Mouse (Mus musculus): ENCODE data around the gene Zkscan7.
"Not testable (repeated sequence)": the region's sequence is repeated elsewhere in the genome, so short reads cannot be mapped to it uniquely, and the experiment has no call there.

Zkscan7 gene

DNA sequence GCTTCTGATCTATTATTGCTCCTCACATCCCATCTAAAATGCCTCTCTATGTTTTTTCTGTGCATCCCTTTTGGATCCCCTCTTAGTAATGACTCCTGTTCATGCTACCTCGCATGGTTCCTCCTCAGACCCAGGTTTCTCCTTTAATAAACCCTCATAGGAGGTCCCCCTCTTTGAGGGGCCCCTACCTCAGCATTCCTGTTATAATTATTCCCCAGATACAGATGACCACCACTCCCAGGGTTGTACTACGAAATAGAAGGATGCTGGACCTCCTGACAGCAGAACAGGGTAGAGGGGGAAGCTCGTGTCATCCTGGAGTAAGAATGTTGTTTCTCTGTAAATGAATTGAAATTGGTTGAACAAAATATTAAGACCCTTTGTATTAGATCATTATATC is at the start of gene Zkscan7:
Zkscan7 (plus strand) TSS at position 301 of the 400 bp plus-strand sequence.
- DNase-seq (ENCODE audit: low read depth, low spot score): no peak

DNA sequence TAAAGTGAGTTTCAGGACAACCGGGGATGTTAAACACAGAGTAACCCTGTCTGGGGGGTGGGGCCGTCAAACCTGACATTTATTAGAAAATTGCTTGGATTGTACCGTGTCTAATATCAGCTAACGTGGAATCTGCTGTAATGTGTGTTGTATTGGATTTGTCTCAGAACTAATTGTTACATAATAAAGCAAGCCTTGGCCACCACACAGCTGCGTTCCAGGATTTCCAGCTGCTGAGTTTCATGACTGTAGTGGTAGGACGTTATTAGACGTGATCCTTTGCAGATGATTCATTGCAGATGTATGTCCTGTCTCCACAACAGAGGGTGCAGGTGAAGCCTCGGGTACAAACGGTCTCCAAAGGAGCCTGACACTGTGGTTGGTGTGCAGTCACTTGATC is 49.4 kb upstream of the Zkscan7 start:
- DNase-seq (ENCODE audit: low read depth, low spot score): no peak

DNA sequence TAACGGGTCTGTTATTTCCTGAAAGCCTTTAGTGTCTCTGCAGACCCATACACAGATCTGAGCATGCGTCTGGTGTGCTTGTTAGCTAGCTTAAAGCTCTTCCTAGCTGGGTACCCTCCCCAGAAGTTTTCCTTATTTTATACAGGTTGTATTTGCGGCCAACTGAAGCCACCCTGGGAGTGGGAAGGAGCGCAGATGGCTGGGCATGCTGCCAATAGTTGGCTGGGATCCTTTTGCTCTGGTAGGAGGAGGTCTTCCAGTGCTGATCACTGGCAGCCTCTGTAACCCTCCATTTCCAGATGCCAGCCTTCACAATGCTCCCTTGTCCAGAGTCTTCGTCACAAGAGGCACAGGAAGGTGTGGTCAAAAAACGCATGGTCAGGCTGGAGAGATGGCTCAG is 48.7 kb upstream of the Zkscan7 start:
- no peak for DNase-seq (ENCODE audit: low read depth, low spot score)

DNA sequence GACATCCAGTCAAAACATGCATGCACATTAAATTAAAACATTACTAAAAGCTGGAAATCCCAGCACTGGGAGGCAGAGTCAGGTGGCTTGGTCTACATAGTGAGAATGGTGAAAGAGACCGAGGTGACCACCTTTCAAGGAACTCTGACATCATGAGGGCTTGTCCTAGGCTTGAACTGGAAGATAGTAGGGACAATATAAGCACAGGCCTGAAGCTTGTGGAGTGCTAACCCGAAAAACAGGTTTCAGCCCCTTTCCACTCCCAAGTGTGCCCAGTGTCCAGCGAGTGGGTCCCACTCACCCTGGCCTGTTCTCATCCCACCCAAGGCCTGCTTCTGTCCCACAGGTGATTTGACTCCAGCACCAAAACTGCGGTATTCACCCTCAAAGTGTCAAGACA is 48.3 kb upstream of the Zkscan7 start:
- DNase-seq (ENCODE audit: low read depth, low spot score): no peak

DNA sequence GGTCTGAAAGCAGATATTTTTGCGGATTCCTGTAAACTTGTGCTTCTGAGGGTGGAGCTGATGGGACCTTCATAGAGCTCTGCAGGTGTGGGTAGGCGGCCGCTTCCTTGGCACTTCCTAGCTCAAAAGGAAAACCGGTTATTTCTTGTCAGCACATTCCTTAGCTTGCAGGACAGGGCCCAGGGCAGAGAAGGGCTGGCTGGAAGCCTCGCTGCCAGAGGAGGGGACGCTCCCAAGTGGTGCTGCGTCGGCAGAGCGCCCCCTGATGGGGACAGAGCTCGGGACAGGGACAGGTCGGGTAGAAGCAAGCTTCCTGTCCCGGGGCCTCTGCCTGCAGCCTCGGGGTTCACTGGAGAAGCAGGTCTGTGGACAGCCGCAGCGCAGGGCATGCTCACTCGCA is 47.8 kb upstream of the Zkscan7 start:
- peak; percentile 61 for DNase-seq (ENCODE audit: low read depth, low spot score)

DNA sequence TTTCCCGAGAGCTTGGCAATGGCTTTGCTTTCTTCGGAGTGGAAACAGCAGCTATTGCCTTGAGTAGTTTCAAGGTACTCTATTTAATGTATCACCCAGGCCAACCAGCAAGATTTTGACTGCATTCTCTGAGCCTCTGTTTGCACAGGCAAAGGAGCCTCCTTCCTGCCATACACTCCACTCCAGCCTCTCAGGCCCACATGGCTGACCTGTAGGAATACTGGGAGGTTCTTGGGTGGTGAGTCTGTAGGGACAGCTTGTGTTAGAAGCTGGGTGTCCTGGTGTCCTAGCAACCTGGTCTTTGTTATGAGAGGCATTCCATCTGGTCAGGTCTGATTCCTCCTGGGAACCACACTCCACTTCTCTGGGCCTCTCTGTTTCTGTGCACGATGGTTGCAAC is 41.7 kb upstream of the Zkscan7 start, which contains the start of gene Gm35549:
Gm35549 (minus strand) TSS at position 276 of the 400 bp plus-strand sequence.
- DNase-seq (ENCODE audit: low read depth, low spot score): no peak

DNA sequence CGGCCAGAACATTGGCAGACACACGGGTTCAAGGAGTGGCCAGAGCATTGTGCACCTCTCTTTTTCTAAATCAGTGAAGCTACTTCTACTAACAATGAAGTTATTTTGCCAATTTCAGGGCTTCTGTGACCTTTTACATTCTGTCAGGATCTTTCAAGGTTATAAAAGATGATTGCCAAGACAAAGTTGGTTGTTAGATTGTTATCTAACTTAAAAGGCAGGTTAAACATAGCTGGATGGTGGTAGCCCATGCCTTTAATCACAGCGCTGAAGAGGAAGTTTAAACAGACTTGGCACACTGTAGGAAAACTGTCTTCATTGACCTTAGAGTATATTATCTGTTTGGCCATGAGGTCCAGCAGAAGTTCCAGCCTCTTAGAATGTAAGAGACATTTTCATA is 39.9 kb upstream of the Zkscan7 start:
- DNase-seq (ENCODE audit: low read depth, low spot score): no peak

DNA sequence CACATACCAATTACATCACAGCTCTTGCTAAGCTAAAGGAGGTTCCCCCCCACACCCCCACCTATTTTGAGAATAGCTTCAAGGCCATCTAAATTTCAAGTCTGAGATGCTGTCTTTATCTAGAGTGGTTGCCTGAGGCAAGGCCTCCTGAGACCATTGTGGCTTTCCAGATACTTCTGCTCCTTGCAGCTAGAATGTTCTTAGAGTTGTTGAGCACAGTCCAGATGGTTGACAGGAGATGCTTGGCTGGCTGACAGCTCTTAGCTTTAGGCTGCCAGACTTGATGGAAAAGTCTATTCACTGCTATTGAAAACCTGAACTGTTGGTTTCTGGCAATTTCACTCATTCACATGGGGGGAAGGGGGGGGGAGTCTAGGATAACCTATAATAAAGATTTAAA is 39.3 kb upstream of the Zkscan7 start:
- DNase-seq (ENCODE audit: low read depth, low spot score): no peak

DNA sequence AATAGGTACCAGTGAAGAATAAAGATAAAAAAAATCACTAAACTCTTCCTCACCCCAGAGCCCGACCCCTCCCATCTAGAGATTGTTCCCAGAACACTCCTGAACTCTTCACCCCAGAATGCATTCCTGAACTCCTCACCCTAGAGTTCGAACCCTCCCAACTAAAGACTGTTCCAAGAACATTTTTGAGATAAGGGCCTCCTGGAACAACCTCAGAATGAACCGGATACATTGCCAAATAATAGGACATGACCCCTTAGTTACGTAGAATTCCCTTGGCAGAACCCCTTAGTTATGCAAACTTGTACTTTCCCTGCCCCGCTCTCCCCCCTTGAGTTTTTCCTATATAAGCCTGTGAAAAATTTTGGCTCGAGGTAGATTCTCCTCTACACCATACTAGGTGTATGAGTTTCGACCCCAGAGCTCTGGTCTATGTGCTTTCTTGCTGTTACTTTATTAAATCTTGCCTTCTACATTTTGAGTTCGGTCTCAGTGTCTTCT is 37.6 kb upstream of the Zkscan7 start:
- not testable (repeated sequence) for DNase-seq (ENCODE audit: low read depth, low spot score)

DNA sequence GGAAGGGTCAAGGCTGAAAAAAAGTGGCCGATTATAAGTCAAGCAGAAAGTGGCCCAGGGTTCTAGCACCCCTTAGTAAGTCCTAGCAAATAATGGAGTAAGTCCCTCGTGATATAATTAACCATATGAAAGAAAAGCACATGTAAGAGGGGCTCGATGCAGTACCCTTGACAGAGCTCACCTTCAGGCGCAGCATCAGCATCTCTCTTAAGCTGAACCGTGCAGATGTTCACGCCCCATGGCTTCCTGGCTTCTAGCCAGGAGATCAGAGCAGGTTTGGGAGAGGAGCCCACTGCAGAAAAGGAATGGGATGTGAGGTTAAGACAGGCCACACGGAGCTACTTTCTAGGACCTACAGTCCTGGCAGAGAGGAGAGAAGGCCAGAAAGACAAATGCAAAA is 31.0 kb upstream of the Zkscan7 start:
- no peak for DNase-seq (ENCODE audit: low read depth, low spot score)

DNA sequence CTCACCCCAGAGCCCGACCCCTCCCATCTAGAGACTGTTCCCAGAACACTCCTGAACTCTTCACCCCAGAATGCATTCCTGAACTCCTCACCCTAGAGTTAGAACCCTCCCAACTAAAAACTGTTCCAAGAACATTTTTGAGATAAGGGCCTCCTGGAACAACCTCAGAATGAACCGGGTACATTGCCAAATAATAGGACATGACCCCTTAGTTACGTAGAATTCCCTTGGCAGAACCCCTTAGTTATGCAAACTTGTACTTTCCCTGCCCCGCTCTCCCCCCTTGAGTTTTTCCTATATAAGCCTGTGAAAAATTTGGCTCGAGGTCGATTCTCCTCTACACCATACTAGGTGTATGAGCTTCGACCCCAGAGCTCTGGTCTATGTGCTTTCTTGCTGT is 30.3 kb upstream of the Zkscan7 start:
- DNase-seq (ENCODE audit: low read depth, low spot score): not testable (repeated sequence)

DNA sequence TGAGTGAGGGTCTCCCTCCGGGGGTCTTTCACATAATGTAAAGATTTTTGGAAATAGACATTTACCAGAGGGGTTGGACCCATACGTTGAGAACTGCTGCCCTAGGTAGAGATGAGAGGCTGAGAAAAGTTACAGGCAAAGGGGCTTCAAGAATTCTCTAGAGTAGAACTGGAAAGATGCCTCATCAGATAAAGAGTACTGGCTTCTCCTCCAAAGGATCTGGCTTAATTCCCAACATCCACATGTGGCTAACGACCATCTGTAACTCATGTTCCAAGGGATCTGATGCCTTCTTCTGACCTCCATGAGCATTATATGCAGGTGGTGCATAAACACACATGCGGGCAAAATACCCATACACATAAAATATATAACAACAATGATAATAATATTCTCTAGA is 29.9 kb upstream of the Zkscan7 start:
- no peak for DNase-seq (ENCODE audit: low read depth, low spot score)

DNA sequence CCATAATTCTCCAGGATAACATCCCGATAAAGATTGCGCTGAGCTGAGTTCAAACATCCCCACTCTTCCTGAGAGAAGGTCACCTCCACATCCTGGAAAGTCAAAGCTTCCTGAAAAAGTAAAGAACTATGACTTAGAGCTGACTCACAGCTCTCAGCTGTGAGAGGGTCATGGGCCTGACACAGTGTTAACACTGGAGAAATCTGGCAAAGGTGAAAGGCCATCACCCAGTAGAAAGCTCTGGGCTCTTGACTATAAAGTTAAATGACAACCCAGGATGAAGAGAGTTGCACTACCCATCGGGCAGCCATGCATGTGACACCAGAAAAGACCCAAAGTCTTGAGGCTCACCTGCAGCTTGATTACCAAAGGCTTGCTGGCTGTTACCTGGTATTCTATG is 28.8 kb upstream of the Zkscan7 start:
- DNase-seq (ENCODE audit: low read depth, low spot score): no peak

DNA sequence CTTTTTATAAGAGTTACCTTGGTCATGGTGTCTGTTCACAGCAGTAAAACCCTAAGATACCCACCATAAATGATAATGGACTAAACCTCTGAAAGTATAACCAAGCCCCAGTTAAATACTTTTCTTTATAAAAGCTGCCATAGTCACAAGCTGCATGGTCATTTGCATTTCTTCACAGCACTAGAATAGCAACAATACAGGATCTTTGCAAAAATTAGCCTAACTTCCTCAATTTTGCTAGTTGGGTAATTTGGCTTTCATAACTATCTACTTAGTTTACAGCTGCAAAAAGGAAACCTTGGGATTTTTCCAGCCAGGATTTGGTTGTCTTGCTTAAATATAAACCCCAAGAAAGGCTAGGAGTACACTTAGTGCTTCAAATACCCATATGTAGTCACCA is 24.7 kb upstream of the Zkscan7 start:
- DNase-seq (ENCODE audit: low read depth, low spot score): no peak

DNA sequence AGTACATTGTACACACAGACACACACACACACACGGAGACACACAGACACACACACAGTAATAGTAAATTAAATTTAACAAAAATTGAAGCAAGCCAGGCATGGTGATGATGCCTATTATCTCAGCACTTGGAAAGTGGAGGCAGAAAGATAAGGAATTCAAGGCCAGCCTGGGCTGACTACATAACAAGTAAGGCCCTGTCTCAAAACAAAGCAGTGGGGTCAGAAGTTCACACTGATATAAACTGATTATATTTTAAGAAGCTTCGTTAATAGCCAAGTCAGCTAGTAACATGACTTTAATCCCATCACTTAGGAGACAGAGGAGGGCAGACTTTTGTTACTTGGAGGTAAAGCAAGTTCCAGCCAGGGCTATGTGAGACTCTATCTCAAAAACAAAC is 21.8 kb upstream of the Zkscan7 start:
- no peak for DNase-seq (ENCODE audit: low read depth, low spot score)

DNA sequence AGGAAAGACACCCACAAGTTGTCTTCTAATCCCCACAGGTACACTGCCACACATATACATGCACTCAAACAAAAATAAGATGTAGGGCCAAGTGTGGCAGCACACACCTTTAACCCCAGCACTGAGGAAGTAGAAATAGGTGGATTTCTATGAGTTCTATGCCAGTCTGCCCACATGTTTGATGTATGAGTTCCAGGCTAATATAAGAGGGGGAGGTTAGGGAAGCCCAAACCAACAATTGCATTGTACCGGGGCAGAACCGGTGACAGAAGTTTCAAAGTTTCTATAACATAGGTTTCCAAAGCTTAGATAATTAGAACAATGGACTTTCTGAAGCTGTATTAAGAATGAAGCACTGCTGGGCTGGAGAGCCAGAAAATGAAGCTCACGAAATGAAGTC is 20.6 kb upstream of the Zkscan7 start:
- no peak for DNase-seq (ENCODE audit: low read depth, low spot score)

DNA sequence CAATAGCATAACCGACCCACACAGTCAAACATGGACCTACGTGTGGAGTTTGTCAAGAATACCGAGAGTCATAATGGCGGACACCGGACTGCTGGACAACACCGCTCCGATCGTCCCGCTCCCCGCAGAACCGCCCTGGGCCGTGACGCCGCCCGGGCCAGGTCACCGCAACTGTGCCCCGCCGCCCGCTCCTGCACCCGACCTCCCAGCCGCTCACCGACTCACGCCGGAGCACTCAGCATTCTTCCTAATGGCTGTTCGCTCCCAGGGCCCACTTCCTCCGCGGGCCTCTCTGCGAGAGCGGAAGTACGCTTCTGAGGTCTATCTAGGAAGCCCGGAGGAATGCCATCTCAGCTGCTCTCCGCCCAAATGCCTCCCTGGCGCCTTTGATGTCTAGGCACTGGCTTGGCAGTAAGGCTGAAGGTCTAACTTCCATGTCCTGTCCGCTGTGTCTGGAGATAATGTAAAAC is 19.8 kb upstream of the Zkscan7 start, which contains the start of gene Zfp445:
Zfp445 (minus strand) TSS at position 310 of the 470 bp plus-strand sequence.
- peak; percentile 59 for DNase-seq (ENCODE audit: low read depth, low spot score)

DNA sequence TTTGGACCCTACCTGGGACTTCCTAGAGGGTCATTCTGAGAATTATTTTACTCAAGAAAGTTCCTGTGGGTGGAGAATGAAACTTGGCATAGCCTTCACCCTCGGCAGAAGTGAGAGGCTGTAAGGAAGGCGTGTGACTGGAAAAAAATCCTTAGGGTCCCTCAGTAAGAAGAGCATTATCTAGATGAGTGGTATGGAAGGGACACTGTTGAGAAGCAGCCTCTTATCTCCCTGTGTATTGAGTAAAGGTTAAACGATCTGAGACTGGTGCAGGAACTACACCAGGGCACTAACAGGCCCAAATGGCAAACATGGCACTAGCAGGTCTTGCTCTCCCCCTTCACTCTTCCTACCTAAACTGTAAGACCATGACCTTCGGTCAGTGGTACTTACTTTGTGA is 19.3 kb upstream of the Zkscan7 start:
- no peak for DNase-seq (ENCODE audit: low read depth, low spot score)

DNA sequence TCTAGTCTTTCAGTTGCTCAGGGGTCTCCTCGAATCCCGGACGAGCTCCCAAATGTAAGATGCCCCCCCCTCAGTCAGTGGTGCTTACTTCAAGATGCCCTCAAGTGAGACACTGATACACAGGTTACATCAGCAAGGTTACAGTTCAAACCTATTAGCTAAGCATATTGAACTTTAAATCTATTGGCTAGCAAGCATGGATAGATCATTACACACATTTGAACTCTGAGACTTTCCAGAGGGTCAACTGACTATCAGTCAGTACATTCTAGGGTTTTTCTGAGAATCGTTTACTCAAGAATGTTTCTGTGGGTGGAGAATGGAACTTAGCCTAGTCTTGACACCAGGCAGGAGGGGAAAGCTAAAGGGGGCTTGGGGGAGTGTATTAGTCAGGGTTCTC is 12.9 kb upstream of the Zkscan7 start:
- DNase-seq (ENCODE audit: low read depth, low spot score): no peak

DNA sequence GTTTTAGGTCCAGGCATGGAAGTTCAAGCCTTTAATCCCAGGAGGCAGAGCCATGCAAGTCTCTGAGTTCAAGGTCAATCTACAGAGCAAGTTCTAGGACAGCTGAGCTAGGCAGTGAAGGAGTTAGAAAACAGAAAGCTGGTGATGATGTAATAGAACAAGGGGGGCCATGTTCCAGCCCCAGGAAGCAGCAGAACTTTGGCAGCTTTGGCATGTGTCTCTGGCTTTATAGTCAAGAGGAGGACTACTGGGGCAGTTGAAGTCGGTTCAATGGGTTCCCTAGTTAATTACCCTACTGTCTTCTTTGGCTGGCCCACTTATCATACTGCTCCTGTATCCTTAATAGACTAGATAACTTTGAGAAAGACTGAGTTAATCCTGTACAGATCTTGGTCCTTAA is 10.8 kb upstream of the Zkscan7 start:
- DNase-seq (ENCODE audit: low read depth, low spot score): no peak

DNA sequence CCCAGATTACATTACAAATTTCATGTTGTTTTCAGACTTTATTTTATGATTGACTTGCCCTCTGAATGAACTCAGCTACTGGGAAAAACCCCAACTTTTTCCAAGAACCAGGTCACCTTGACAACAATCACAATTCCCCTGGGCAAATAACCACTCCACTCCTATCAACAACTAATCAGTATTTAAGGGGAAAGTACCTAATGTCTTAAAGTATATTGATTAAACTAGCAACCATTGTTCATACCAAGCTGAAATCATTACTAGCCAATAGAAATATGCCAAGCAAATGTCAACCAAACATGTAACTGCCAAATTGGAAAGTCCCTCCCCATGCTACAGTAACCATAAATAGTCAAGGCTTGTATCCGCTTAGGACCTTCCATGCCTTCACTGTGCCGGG is 10.3 kb upstream of the Zkscan7 start:
- no peak for DNase-seq (ENCODE audit: low read depth, low spot score)

DNA sequence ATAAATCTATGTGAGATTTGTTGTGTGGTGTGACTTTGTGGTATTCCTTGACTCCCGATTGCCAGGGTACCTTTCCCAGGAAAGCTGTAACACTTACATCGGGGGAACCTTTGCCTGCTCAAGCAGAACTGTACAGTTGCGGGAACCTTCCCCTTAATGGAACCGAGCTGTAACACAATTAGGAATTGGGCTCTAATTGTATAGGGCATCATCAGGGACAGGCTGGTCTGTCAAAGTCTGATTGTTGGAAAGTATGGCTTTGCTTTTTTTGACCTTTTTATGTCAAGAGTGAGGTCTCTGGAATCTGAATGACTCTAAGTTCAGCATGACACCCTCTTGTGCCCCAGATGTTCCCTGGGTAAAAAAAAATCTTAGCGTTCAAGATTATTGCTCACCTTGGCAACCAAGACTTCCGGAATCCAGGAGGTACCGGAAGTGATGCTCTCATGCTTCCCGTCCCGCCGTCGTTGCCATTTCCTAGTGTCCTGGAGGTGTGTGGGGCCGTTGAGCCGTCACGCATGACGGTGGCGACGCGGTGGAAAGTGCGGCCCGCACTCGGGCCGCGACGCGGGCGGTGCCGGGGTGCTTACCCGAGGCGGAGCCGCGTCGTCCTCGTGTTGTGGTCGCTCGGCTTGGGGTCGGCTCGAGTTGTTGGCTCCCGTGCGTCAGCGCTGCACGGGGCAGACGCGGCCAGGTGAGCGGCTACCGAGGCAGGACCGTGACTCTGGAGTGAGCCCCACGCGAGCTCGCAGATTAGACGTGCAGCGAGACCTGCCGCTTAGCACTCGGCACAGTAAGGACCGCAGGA is 1.1 kb downstream of the Zkscan7 start:
- no peak for DNase-seq (ENCODE audit: low read depth, low spot score)

DNA sequence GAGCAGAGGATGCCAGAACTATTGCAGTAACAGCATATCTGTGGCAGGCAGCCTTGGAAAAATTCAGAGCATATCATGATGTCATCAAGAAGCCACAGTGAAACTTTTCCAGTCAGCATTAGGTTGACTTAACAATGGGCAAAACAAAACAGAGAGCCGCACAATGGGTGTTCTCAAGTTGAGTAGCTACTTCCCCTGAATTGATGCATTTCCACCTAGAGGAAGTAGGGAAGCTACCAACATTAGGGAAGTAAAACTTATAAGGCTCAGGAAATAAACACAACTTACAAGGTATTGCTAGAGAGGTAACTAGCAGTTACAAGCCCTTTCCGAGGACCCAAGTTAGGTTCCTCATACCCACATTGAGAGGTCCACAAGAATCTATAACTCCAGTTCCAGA is 15.6 kb downstream of the Zkscan7 start:
- DNase-seq (ENCODE audit: low read depth, low spot score): no peak
